Mouse (Mus musculus) subcutaneous adipose tissue, adult 2 months (tissue): ENCODE results near the gene Vmn1r200. TPM values are rescaled to one million over a fixed set of nuclear protein-coding genes. Genes with fewer than 3 reads are reported as not detected.

Source experiments
- polyA plus RNA-seq: library from polyadenylated mRNA; depleted of rRNA; stranded (reverse); fragments of >200 nt; gene quantifications from 2 replicates; pipeline ENCODE4 v1.2.3, GENCODE M21; 2012; ENCODE audit warnings: low replicate concordance; rRNA removed

Vmn1r200 gene
- not detected in 2 replicates for polyA plus RNA-seq

DNA sequence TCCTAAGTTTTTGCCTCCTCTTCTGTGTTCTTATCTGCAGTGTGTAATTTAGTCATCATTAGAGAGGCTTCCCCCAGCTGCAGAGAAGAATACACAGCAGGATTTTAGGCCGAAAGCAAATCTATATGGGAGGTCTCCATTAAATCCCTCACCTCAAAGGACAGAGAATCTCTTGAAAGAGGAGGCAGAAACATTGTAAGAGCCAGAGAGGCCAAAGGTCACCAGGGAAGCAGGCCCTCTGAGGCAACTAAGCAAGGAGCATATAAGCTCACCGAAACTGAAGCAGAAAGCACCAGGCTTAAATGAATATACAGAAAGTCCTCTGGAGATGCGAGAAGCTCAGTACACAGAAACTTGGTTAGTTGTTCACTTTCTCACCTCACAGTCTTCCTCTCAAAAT is at the start of gene Vmn1r200:
Gene Vmn1r200 (plus strand): TSS at position 301 of the 400 bp plus-strand sequence.

DNA sequence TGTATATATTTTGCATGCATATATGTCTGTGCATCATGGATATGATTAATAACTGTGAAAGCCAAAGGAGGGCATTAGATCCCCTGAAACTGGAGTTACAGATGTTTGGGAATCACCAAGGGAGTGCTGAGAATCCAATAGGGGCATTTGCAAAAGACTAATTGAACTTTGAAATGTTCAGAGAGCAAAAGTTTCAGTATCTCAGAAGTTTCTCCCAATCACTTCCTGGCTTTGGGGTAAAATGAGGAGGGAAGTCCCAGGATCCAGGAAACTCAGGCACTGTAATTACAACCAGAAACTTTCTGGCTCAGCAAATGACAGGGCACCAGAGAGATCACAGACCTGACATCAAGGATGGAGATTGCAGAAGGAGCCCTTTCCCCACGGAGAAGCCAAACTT is 40.1 kb upstream of the Vmn1r200 start, which contains the start of gene Vmn1r198:
Gene Vmn1r198 (plus strand): TSS at position 301 of the 400 bp plus-strand sequence.

DNA sequence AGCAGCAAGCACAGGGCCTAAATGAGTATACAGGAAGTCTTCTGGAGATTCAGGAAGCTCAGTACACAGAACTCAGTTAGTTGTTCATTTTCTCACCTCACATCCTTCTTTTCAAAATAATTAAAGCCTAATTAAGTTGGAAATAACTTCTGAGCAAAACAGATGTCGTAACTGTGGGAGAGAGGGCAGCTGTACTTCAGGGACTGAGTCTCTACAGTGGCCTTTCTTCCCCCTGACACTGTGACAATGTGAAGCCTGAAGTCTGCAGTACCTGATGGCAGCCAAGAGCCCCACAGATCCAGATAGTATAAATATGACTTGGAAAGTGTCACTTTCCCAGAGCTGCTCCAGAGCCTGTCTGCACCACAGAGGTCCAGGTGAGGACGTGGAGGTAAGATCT is 10.7 kb upstream of the Vmn1r200 start, which contains the start of gene Vmn1r199:
Gene Vmn1r199 (plus strand): TSS at position 301 of the 400 bp plus-strand sequence.

Other genes with a start within 250 kb of the Vmn1r200 start
- not detected in 2 replicates for gene Vmn1r191, start 206.4 kb upstream of the Vmn1r200 start, polyA plus RNA-seq
- not detected in 2 replicates for gene Vmn1r192, start 199.2 kb upstream of the Vmn1r200 start, polyA plus RNA-seq
- not detected in 2 replicates for gene Vmn1r193, start 167.2 kb upstream of the Vmn1r200 start, polyA plus RNA-seq
- gene Vmn1r194, start 146.2 kb upstream of the Vmn1r200 start, polyA plus RNA-seq = not detected in 2 replicates
- not detected in 2 replicates for gene Vmn1r195, start 119.9 kb upstream of the Vmn1r200 start, polyA plus RNA-seq
- gene Vmn1r196, start 100.5 kb upstream of the Vmn1r200 start, polyA plus RNA-seq = not detected in 2 replicates
- gene Vmn1r197, start 65.8 kb upstream of the Vmn1r200 start, polyA plus RNA-seq = not detected in 2 replicates
- not detected in 2 replicates for gene Vmn1r198, start 40.0 kb upstream of the Vmn1r200 start, polyA plus RNA-seq
- gene Vmn1r199, start 10.6 kb upstream of the Vmn1r200 start, polyA plus RNA-seq = not detected in 2 replicates
- gene Vmn1r201, start 81.5 kb downstream of the Vmn1r200 start, polyA plus RNA-seq = not detected in 2 replicates
- gene Vmn1r202, start 115.0 kb downstream of the Vmn1r200 start, polyA plus RNA-seq = 0.03 TPM in 1 of 2 replicates, not detected in the other
- gene Vmn1r203, start 127.7 kb downstream of the Vmn1r200 start, polyA plus RNA-seq = not detected in 2 replicates
- gene Vmn1r204, start 162.8 kb downstream of the Vmn1r200 start, polyA plus RNA-seq = not detected in 2 replicates
- gene Vmn1r205, start 202.6 kb downstream of the Vmn1r200 start, polyA plus RNA-seq = not detected in 2 replicates
- gene Vmn1r206, start 233.9 kb downstream of the Vmn1r200 start, polyA plus RNA-seq = not detected in 2 replicates